Mouse (Mus musculus) cerebellum, adult 2 months (tissue): Measurements from ENCODE around the gene Aamp.

ENCODE experiments used
- CTCF ChIP-seq: fragments of 200-500 bp; IDR thresholded peaks from 2 replicates; pipeline ENCODE4 v1.5.1; 2011; ENCODE audit warnings: low read depth, mild to moderate bottlenecking, control low read depth, low read length, moderate library complexity, borderline replicate concordance; ENCODE audit not compliant: insufficient read depth
- POLR2A ChIP-seq: fragments of 200-500 bp; IDR thresholded peaks from 2 replicates; pipeline ENCODE4 v1.6.1; 2011; ENCODE audit warnings: low read length, control low read depth, borderline replicate concordance; ENCODE audit not compliant: insufficient read depth

GRCm38 (mm10) chr1:74304946-74305345, 20.4 kb upstream of the Aamp start:
- TF ChIP-seq POLR2A: no peak
- no peak for TF ChIP-seq CTCF
